Mouse (Mus musculus) spleen, adult 2 months (tissue): Measurements from ENCODE around the gene Ccdc142. TPM values are rescaled to one million over a fixed set of nuclear protein-coding genes. Genes with fewer than 3 reads are reported as not detected.

ENCODE experiments used
- DNase-seq, 2 experiments: peaks; one replicate each; pipeline versions ENCODE4 v3.0.0 to v3.0.0-alpha.2; 2012 to 2021; ENCODE audit warnings: low spot score in 2 of 2, low read depth in 1 of 2
- H3K27ac ChIP-seq: fragments of 200-500 bp; 2 replicates; pipeline ENCODE4 v1.5.1; 2012; ENCODE audit warnings: low read length, inconsistent platforms; ENCODE audit not compliant: insufficient read depth
- H3K27me3 ChIP-seq: fragments of 200-500 bp; 2 replicates; pipeline ENCODE4 v1.6.1; 2012; ENCODE audit warnings: mild to moderate bottlenecking, moderate library complexity, low read length, inconsistent platforms; ENCODE audit not compliant: control insufficient read depth, insufficient read depth
- H3K36me3 ChIP-seq: fragments of 200-500 bp; 2 replicates; pipeline ENCODE4 v1.6.1; 2012; ENCODE audit warnings: mild to moderate bottlenecking, low read length, inconsistent platforms; ENCODE audit not compliant: control insufficient read depth, insufficient read depth
- H3K4me1 ChIP-seq: fragments of 200-500 bp; 2 replicates; pipeline ENCODE4 v1.6.1; 2011; ENCODE audit warnings: inconsistent platforms; ENCODE audit not compliant: control insufficient read depth, insufficient read depth, insufficient read length
- H3K4me3 ChIP-seq: fragments of 200-500 bp; 2 replicates; pipeline ENCODE4 v1.5.1; 2011; ENCODE audit warnings: mild to moderate bottlenecking, inconsistent platforms; ENCODE audit not compliant: insufficient read depth, insufficient read length; ENCODE audit errors: extremely low read depth
- CTCF ChIP-seq: fragments of 200-500 bp; IDR thresholded peaks from 2 replicates; pipeline ENCODE4 v1.5.1; 2011; ENCODE audit warnings: mild to moderate bottlenecking, inconsistent platforms; ENCODE audit not compliant: insufficient read depth, insufficient read length, insufficient replicate concordance; ENCODE audit errors: extremely low read depth
- POLR2A ChIP-seq: fragments of 200-500 bp; IDR thresholded peaks from 2 replicates; pipeline ENCODE4 v1.6.1; 2011; ENCODE audit warnings: low read depth, low read length, inconsistent platforms
- WGBS: fragments of 180-500 bp; shearing (Covaris S2); methylation state at CpG from one replicate; pipeline ENCODE4 v1.1.7; 2018; 5-methylcytosine and 5-hydroxymethylcytosine counted together
- polyA plus RNA-seq: library from polyadenylated mRNA; depleted of rRNA; stranded (reverse); fragments of >200 nt; gene quantifications from 2 replicates; pipeline ENCODE4 v1.2.3, GENCODE M21; 2012

The Ccdc142 gene
- polyA plus RNA-seq, 1 experiment: 12.3 TPM

DNA sequence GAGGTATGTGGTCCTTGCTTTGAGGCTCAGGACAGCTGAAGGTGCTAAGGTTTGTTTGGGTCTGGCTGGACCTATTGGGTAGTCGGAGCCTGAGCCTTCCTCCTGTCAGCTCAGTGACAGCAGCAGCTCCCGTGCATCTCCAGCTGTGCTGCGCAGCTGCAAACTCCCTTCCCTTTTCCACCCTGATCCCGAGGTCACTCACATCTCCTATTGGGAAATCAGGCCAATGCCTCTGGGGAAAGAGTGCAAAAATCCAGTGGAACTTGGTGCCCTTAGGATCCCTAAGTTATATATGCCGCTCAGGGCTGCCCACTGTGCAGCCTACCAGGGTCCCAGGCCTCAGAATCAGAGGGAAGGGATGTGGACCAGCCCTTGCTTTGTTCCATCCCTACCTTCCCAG lies 17.9 kb upstream of the Ccdc142 start:
- H3K27ac ChIP-seq: no peak overlapping the region
- H3K4me3 ChIP-seq: no peak overlapping the region
- DNase-seq: no peak
- H3K36me3 ChIP-seq: peaks cover 1% of the 10 kb centered on the region
- H3K27me3 ChIP-seq: peaks cover 9% of the 10 kb centered on the region
- peaks cover 6% of the 10 kb centered on the region; the same call in 1 of the 2 replicates for H3K4me1 ChIP-seq
- WGBS: 80% methylated on average over 5 of the region's 5 CpGs
- TF ChIP-seq POLR2A: no peak
- no peak for TF ChIP-seq CTCF

DNA sequence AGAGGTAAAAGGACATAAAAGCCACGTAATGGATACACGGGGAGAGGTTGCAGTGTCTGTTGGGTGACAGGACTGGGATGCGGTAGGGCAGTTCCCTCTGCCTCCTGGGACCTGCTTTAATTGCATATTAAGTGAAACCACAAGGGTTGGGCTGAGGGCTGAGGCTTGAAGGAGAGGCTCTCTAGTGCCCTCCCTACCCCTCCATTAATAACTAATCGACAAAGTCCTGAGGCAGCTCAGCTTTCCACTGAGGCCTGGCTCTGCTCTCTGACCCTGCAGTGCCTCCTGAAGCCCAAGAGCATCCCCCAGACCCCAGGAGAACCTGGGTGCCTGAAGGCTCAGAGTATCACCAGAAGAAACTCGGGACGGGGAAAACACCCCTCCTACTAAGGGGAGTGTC lies 16.9 kb upstream of the Ccdc142 start:
- H3K4me1 ChIP-seq: 0 out of 2 replicates have a peak, but pooled peaks cover 3% of the 10 kb centered on the region
- 49% methylated on average over 6 of the region's 6 CpGs for WGBS
- no peak overlapping the region for H3K4me3 ChIP-seq
- no peak for DNase-seq
- H3K36me3 ChIP-seq: peaks cover 1% of the 10 kb centered on the region
- peaks cover 12% of the 10 kb centered on the region for H3K27me3 ChIP-seq
- no peak for TF ChIP-seq CTCF
- no peak for TF ChIP-seq POLR2A
- no peak overlapping the region for H3K27ac ChIP-seq

DNA sequence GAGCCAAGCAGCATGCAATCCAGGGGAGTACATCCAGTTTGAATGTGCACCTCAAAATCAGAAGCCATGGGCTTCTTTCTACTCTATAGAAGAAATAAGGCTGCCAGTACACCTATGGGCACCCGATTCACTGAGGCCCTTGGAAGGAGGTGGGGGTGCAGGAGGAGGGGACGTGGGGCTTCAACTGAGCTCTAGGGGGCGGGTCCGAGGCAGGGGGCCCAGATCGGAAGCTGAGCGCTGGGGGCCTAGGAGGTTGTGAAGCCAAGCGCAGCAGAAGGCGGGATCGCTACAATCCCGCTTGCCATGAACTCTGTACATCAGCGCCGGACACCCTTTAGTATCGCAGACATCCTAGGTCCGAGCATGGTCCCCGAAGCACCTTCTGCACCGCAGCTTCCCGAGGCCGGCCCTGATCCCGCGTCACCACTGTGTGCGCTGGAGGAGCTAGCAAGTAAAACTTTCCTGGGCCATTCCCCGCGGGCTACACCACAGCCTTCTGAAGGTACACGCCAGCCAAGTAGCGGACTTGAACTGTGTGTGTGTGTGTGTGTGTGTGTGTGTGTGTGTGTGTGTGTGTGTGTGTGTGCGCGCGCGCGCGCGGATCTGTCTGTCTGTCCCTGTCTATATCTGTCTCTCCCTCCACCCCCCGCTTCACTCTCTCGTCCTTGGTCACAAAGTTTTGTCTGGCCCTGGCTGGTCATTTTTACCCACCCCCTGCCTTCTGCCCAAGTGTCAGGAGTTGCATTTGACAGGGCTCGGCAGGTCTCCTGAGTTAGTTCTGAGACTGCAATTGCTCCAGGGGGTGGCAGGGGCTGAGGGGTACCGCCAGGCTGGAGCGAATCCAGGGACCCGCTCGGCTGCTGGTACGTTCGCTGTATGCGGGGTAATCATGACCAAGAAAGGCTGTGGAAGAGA lies 15.0 kb upstream of the Ccdc142 start, which contains the start of gene Lbx2:
Gene Lbx2 (plus strand): TSS at position 247 of the 915 bp plus-strand sequence.
- Histone ChIP-seq H3K4me1 (0 out of 2 replicates have a peak, but pooled peaks cover 3% of the 10 kb centered on the region), H3K4me3 (peak within 1 kb of the TSS; percentile 21; the same call in 1 of the 2 replicates), H3K27me3 (peaks cover 12% of the 10 kb centered on the region), H3K36me3 (no peaks in the 10 kb centered on the region; the same call in 1 of the 2 replicates), H3K27ac (peak within 1 kb of the TSS; percentile 31; the same call in 1 of the 2 replicates)
- no peak for DNase-seq
- TF ChIP-seq CTCF: no peak
- 5% methylated on average over 40 of the region's 42 CpGs for WGBS

DNA sequence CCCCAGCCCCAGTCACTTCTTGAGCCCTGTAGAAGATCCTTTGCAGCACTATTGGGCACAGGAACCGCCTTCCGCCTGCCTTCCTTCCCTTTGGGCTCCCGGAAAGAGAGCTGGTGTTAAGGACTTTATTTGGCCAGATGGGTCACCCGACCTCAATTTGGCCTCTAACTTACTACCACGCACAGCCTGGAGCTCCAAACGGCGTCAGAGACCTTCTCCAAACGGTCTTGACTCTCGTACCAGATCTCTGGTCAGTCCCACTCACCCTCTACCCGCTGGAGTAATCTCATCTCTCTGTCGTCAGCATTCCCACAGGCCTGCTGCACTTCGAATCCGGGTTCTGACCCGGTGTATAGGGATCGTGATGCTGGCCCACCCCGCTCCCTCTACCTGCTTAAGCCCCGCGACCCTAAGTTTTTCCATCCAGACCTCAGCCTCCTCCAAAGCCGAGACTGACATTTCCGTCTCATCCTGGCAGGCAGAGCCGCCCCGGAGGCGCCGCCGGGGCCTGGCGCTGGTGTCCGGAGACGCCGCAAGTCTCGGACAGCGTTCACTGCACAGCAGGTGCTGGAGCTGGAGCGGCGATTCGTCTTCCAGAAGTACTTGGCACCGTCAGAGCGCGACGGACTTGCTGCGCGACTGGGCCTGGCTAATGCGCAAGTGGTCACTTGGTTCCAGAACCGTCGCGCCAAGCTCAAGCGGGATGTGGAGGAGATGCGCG lies 14.0 kb upstream of the Ccdc142 start:
- 25% methylated on average over 47 of the region's 47 CpGs for WGBS
- Histone ChIP-seq H3K27me3 (peaks cover 12% of the 10 kb centered on the region), H3K4me1 (0 out of 2 replicates have a peak, but pooled peaks cover 3% of the 10 kb centered on the region), H3K4me3 (0 out of 2 replicates have a peak overlapping the region, but pooled peaks have one; percentile 2), H3K27ac (peak overlapping the region; percentile 31; the same call in 1 of the 2 replicates), H3K36me3 (no peaks in the 10 kb centered on the region; the same call in 1 of the 2 replicates)
- no peak for TF ChIP-seq POLR2A
- no peak for TF ChIP-seq CTCF
- DNase-seq: no peak

DNA sequence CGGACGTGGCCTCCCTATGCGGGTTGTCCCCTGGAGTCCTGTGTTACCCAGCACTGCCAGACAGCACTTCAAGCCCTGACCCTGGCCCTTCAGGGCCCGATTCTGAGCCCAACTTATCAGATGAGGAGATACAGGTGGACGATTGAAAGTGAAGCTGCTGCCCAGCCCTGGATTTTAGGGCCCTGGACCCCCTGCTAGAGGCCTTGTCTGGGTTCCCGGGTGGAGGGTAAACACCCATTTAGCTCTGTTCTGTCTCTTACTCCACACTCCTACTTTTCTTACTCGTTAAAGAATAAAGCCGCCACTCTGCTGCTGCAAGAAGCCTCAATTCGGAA lies 13.5 kb upstream of the Ccdc142 start:
- H3K4me1 ChIP-seq: 0 out of 2 replicates have a peak, but pooled peaks cover 3% of the 10 kb centered on the region
- WGBS: 45% methylated on average over 9 of the region's 9 CpGs
- H3K27ac ChIP-seq: no peak overlapping the region
- TF ChIP-seq POLR2A: no peak
- TF ChIP-seq CTCF: no peak
- no peaks in the 10 kb centered on the region for H3K36me3 ChIP-seq
- DNase-seq: no peak
- H3K4me3 ChIP-seq: no peak overlapping the region
- peaks cover 12% of the 10 kb centered on the region for H3K27me3 ChIP-seq

DNA sequence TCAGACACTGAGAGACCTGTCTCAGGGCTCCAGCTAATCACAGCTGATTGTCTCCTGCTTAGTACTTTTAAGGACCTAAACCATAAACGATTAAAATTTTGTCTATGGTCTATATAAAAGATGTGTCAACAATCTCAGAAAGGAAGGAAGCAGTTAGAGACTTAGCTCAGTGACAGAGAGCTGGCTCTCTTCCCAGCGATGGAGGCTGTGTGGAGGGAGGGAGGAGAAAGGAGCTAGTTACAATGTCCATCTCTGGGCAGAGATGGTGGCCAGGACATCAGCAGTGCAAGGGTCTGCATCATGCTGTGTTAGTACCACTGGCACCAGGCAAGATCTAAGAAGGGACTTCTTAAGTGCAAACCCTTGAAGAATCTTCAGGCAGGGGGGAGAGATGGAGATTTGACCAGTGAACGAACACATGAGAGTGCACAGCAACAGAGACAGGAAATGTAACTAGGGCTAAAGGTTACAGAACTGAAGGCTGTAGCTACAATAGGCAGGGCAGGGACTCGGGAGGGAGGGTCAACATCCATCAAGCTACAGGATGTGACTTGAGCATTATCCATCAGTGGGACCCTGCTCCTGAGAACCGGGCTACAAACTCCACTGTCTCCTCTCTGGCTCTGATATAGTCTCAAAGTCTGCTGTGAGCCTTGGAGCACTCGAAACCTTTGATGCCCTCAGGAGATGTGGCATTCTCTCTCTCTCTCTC lies 8.8 kb upstream of the Ccdc142 start:
- TF ChIP-seq CTCF (no peak), POLR2A (no peak)
- 16% methylated on average over 6 of the region's 6 CpGs for WGBS
- Histone ChIP-seq H3K4me1 (no peaks in the 10 kb centered on the region), H3K27ac (no peak overlapping the region), H3K4me3 (no peak overlapping the region), H3K27me3 (peaks cover 3% of the 10 kb centered on the region; the same call in 1 of the 2 replicates), H3K36me3 (no peaks in the 10 kb centered on the region)
- DNase-seq: no peak
